Mouse (Mus musculus) MEL (cell line): Measurements from ENCODE around the gene Obp2b. TPM values are rescaled to one million over a fixed set of nuclear protein-coding genes. Genes with fewer than 3 reads are reported as not detected.

ENCODE experiments used
- DNase-seq: peaks from one replicate; pipeline ENCODE4 v3.0.0; 2011; ENCODE audit warnings: low read depth, low spot score
- H3K27ac ChIP-seq: 2 replicates; pipeline ENCODE4 v1.5.1; 2012; ENCODE audit warnings: low read depth, mild to moderate bottlenecking, control low read depth, low read length, moderate library complexity; ENCODE audit not compliant: control insufficient read depth
- H3K27me3 ChIP-seq, 2 experiments: fragments of 150-350 bp in 1 of 2; sonication (generic) in 1 of 2; 2 replicates each; pipeline ENCODE4 v1.6.1; 2012; ENCODE audit warnings: low read length in 2 of 2, mild to moderate bottlenecking in 2 of 2, improper control_type of control experiment in 1 of 2, moderate library complexity in 1 of 2; ENCODE audit not compliant: insufficient read depth in 2 of 2, control insufficient read depth in 1 of 2
- H3K36me3 ChIP-seq, 2 experiments: 2 replicates each; pipeline ENCODE4 v1.6.1; 2012 to 2014; ENCODE audit warnings: low read length in 2 of 2, improper control_type of control experiment in 1 of 2, inconsistent platforms in 1 of 2, mild to moderate bottlenecking in 1 of 2; ENCODE audit not compliant: insufficient read depth in 2 of 2, control insufficient read depth in 1 of 2
- H3K4me1 ChIP-seq, 2 experiments: fragments of 150-350 bp in 1 of 2; sonication (generic) in 1 of 2; 2 replicates each; pipeline ENCODE4 v1.6.1; 2012; ENCODE audit warnings: low read length in 2 of 2, improper control_type of control experiment in 1 of 2, mild to moderate bottlenecking in 1 of 2; ENCODE audit not compliant: insufficient read depth in 2 of 2, control insufficient read depth in 1 of 2
- H3K4me3 ChIP-seq, 2 experiments: fragments of 150-350 bp in 1 of 2; sonication (generic) in 1 of 2; 2 replicates each; pipeline ENCODE4 v1.5.1; 2012; ENCODE audit warnings: low read depth in 2 of 2, low read length in 2 of 2, mild to moderate bottlenecking in 2 of 2, moderate library complexity in 2 of 2, control low read depth in 1 of 2, improper control_type of control experiment in 1 of 2; ENCODE audit not compliant: control insufficient read depth in 1 of 2, insufficient read depth in 1 of 2
- H3K79me2 ChIP-seq: 2 replicates; pipeline ENCODE4 v1.6.1; 2012; ENCODE audit warnings: mild to moderate bottlenecking, low read length, moderate library complexity; ENCODE audit not compliant: control insufficient read depth, poor library complexity, insufficient read depth
- H3K9ac ChIP-seq: 2 replicates; pipeline ENCODE4 v1.6.1; 2012; ENCODE audit warnings: low read depth, mild to moderate bottlenecking, control low read depth, low read length, moderate library complexity; ENCODE audit not compliant: control insufficient read depth, poor library complexity, severe bottlenecking
- H3K9me3 ChIP-seq: fragments of 150-350 bp; sonication (generic); replicated peaks from 2 replicates; pipeline ENCODE4 v1.6.1; 2012; ENCODE audit warnings: mild to moderate bottlenecking, low read length, improper control_type of control experiment, moderate library complexity; ENCODE audit not compliant: insufficient read depth
- CHD1 ChIP-seq: IDR thresholded peaks from 2 replicates; pipeline ENCODE4 v1.6.1; 2012; ENCODE audit warnings: low read depth, mild to moderate bottlenecking, inconsistent platforms, low read length, improper control_type of control experiment
- CTCF ChIP-seq, 3 experiments: IDR thresholded peaks in 2 of 3; conservative IDR thresholded peaks in 1 of 3; 2 replicates each; pipeline ENCODE4 v1.5.1; 2011 to 2012; ENCODE audit warnings: low read length in 3 of 3, low read depth in 2 of 3, mild to moderate bottlenecking in 2 of 3, improper control_type of control experiment in 1 of 3, inconsistent platforms in 1 of 3, mixed read lengths in 1 of 3, moderate library complexity in 1 of 3; ENCODE audit not compliant: control insufficient read depth in 1 of 3, insufficient read depth in 1 of 3, poor library complexity in 1 of 3, severe bottlenecking in 1 of 3
- EP300 ChIP-seq, 2 experiments: IDR thresholded peaks; 2 replicates each; pipeline ENCODE4 v1.6.1; 2011; ENCODE audit warnings: improper control_type of control experiment in 2 of 2, low read length in 2 of 2, low read depth in 1 of 2, mild to moderate bottlenecking in 1 of 2
- ETS1 ChIP-seq: IDR thresholded peaks from 2 replicates; pipeline ENCODE4 v1.6.1; 2012; ENCODE audit warnings: low read depth, mild to moderate bottlenecking, inconsistent platforms, low read length, improper control_type of control experiment, moderate library complexity
- GABPA ChIP-seq: IDR thresholded peaks from 2 replicates; pipeline ENCODE4 v1.6.1; 2012; ENCODE audit warnings: low read depth, mild to moderate bottlenecking, inconsistent platforms, low read length, improper control_type of control experiment, moderate library complexity
- HCFC1 ChIP-seq: IDR thresholded peaks from 2 replicates; pipeline ENCODE4 v1.6.1; 2012; ENCODE audit warnings: low read depth, mild to moderate bottlenecking, inconsistent platforms, low read length, improper control_type of control experiment, moderate library complexity
- KAT2A ChIP-seq: conservative IDR thresholded peaks from 2 replicates; pipeline ENCODE4 v1.6.1; 2012; ENCODE audit warnings: low read depth, low read length, improper control_type of control experiment, inconsistent platforms
- MAFK ChIP-seq: IDR thresholded peaks from 2 replicates; pipeline ENCODE4 v1.6.1; 2011; ENCODE audit warnings: low read depth, mild to moderate bottlenecking, low read length, improper control_type of control experiment, borderline replicate concordance
- MXI1 ChIP-seq: IDR thresholded peaks from 2 replicates; pipeline ENCODE4 v1.6.1; 2011; ENCODE audit warnings: mild to moderate bottlenecking, low read depth, low read length, improper control_type of control experiment
- POLR2A ChIP-seq, 2 experiments: IDR thresholded peaks; 2 replicates each; pipeline ENCODE4 v1.6.1; 2011 to 2012; ENCODE audit warnings: low read length in 2 of 2, mild to moderate bottlenecking in 2 of 2, control low read depth in 1 of 2, improper control_type of control experiment in 1 of 2, low read depth in 1 of 2, moderate library complexity in 1 of 2; ENCODE audit not compliant: control insufficient read depth in 1 of 2, insufficient read depth in 1 of 2, poor library complexity in 1 of 2
- POLR2AphosphoS2 ChIP-seq: IDR thresholded peaks from 2 replicates; pipeline ENCODE4 v1.6.1; 2011; ENCODE audit warnings: low read length, improper control_type of control experiment
- POLR2AphosphoS5 ChIP-seq: IDR thresholded peaks from 2 replicates; pipeline ENCODE4 v1.6.1; 2012; ENCODE audit warnings: low read depth, borderline replicate concordance, mild to moderate bottlenecking, inconsistent platforms, low read length, moderate library complexity, mixed read lengths
- RAD21 ChIP-seq: IDR thresholded peaks from 2 replicates; pipeline ENCODE4 v1.6.1; 2011; ENCODE audit warnings: mild to moderate bottlenecking, low read depth, low read length, improper control_type of control experiment
- RCOR1 ChIP-seq: IDR thresholded peaks from 2 replicates; pipeline ENCODE4 v1.6.1; 2012; ENCODE audit warnings: low read depth, mild to moderate bottlenecking, inconsistent platforms, low read length, improper control_type of control experiment
- SIN3A ChIP-seq: IDR thresholded peaks from 2 replicates; pipeline ENCODE4 v1.6.1; 2012; ENCODE audit warnings: low read length, improper control_type of control experiment, inconsistent platforms
- ZC3H11A ChIP-seq: IDR thresholded peaks from 2 replicates; pipeline ENCODE4 v1.6.1; 2012; ENCODE audit warnings: low read depth, mild to moderate bottlenecking, inconsistent platforms, low read length, improper control_type of control experiment
- ZMIZ1 ChIP-seq: IDR thresholded peaks from 2 replicates; pipeline ENCODE4 v1.6.1; 2012; ENCODE audit warnings: low read depth, mild to moderate bottlenecking, inconsistent platforms, low read length, improper control_type of control experiment, moderate library complexity
- ZNF384 ChIP-seq: IDR thresholded peaks from 2 replicates; pipeline ENCODE4 v1.6.1; 2012; ENCODE audit warnings: low read depth, mild to moderate bottlenecking, inconsistent platforms, low read length, improper control_type of control experiment
- polyA plus RNA-seq, 2 experiments: library from polyadenylated mRNA; stranded (reverse) in 1 of 2; unstranded in 1 of 2; fragments of >175 nt in 1 of 2; fragments of >200 nt in 1 of 2; gene quantifications; 2 replicates each; pipeline versions ENCODE4 v1.2.1 to v1.2.4; 2012; ENCODE audit warnings: low replicate concordance in 2 of 2, low read depth in 1 of 2; ENCODE audit not compliant: insufficient read length in 2 of 2, insufficient read depth in 1 of 2, missing spikeins in 1 of 2
- total RNA-seq: library from RNA; depleted of rRNA; stranded (reverse); fragments of 300-350 nt; gene quantifications from 2 replicates; pipeline ENCODE4 v1.2.3, GENCODE M21; 2012

The Obp2b gene
- total and polyA plus RNA-seq, 3 experiments: not detected

- no peak overlapping the region for H3K27ac ChIP-seq
- 0 out of 4 replicates have a peak, but pooled peaks cover 0 to 3% of the 10 kb centered on the region in 2 experiments for H3K4me1 ChIP-seq
- H3K36me3 ChIP-seq: no peaks in the 10 kb centered on the region
- H3K79me2 ChIP-seq: no peaks in the 10 kb centered on the region
- H3K9me3 ChIP-seq: no peaks in the 10 kb centered on the region
- no peak for DNase-seq
- TF ChIP-seq MAFK: no peak
- no peak for TF ChIP-seq SIN3A
- no peak for TF ChIP-seq RAD21
- TF ChIP-seq POLR2A (IDR thresholded peaks at IDR 0.05; ENCODE audit: control insufficient read depth in 1 of 2, insufficient read depth in 1 of 2, low read depth in 1 of 2, low read length in 2 of 2, poor library complexity in 1 of 2): no peak
- TF ChIP-seq ZMIZ1: no peak
- no peak for TF ChIP-seq ZC3H11A
- TF ChIP-seq CHD1: no peak
- TF ChIP-seq RCOR1: no peak
- TF ChIP-seq KAT2A: no peak
- TF ChIP-seq ZNF384: no peak
- TF ChIP-seq MXI1: no peak
- TF ChIP-seq CTCF (IDR thresholded peaks at IDR 0.05 in 2 of 3, conservative IDR thresholded peaks at IDR 0.05 in 1 of 3; ENCODE audit: control insufficient read depth in 1 of 3, insufficient read depth in 1 of 3, low read depth in 2 of 3, low read length in 3 of 3, poor library complexity in 1 of 3, severe bottlenecking in 1 of 3): no peak
- no peak for TF ChIP-seq POLR2AphosphoS2
- TF ChIP-seq ETS1: no peak
- TF ChIP-seq HCFC1: no peak
- no peak for TF ChIP-seq EP300 (IDR thresholded peaks at IDR 0.05; ENCODE audit: low read depth in 1 of 2, low read length in 2 of 2)
- TF ChIP-seq POLR2AphosphoS5: no peak
- no peak for TF ChIP-seq GABPA
- no peaks in the 10 kb centered on the region; a peak in 1 of 4 replicates for H3K27me3 ChIP-seq
- no peak overlapping the region for H3K9ac ChIP-seq
- no peak overlapping the region for H3K4me3 ChIP-seq
Observed at GRCm38 (mm10) chr2:25775991-25776390, 39.2 kb downstream of the Obp2b start.

- H3K27me3 ChIP-seq: no peaks in the 10 kb centered on the region; a peak in 1 of 4 replicates
- H3K27ac ChIP-seq: no peak within 1 kb of the TSS
- no peak for TF ChIP-seq POLR2AphosphoS2
- no peak for TF ChIP-seq MAFK
- no peak within 1 kb of the TSS for H3K4me3 ChIP-seq
- no peaks in the 10 kb centered on the region for H3K9me3 ChIP-seq
- no peak within 1 kb of the TSS for H3K9ac ChIP-seq
- no peaks in the 10 kb centered on the region for H3K79me2 ChIP-seq
- DNase-seq: no peak
- H3K4me1 ChIP-seq: no peaks in the 10 kb centered on the region
- H3K36me3 ChIP-seq: no peaks in the 10 kb centered on the region
Observed at GRCm38 (mm10) chr2:25776717-25777116, 39.9 kb downstream of the Obp2b start, which contains the start of gene Lcn11. Gene Lcn11 (plus strand): TSS chr2:25777017.
